Mouse (Mus musculus) bone marrow, adult 2 months (tissue): Measurements from ENCODE around the gene E130114P18Rik. TPM values are rescaled to one million over a fixed set of nuclear protein-coding genes. Genes with fewer than 3 reads are reported as not detected.

Experiments used
- H3K27ac ChIP-seq: fragments of 200-500 bp; 2 replicates; pipeline ENCODE4 v1.5.1; 2012; ENCODE audit warnings: low read depth, mild to moderate bottlenecking, control low read depth, inconsistent platforms, low read length; ENCODE audit not compliant: control insufficient read depth, poor library complexity, insufficient read depth
- H3K4me1 ChIP-seq: fragments of 200-500 bp; 2 replicates; pipeline ENCODE4 v1.6.1; 2011; ENCODE audit warnings: low read length; ENCODE audit not compliant: control insufficient read depth, insufficient read depth
- H3K4me3 ChIP-seq: fragments of 200-500 bp; replicated peaks from 2 replicates; pipeline ENCODE3; 2011; ENCODE audit warnings: mild to moderate bottlenecking, low read depth, low read length, control low read depth; ENCODE audit not compliant: control insufficient read depth
- CTCF ChIP-seq: fragments of 200-500 bp; IDR thresholded peaks from 2 replicates; pipeline ENCODE4 v1.5.1; 2011; ENCODE audit warnings: low read length, control low read depth; ENCODE audit not compliant: control insufficient read depth, insufficient read depth
- POLR2A ChIP-seq: fragments of 200-500 bp; IDR thresholded peaks from 2 replicates; pipeline ENCODE4 v1.6.1; 2011; ENCODE audit warnings: low read depth, mild to moderate bottlenecking, control low read depth, low read length, borderline replicate concordance; ENCODE audit not compliant: control insufficient read depth
- WGBS: fragments of 180-500 bp; shearing (Covaris S2); methylation state at CpG from one replicate; pipeline ENCODE4 v1.1.7; 2018; 5-methylcytosine and 5-hydroxymethylcytosine counted together
- polyA plus RNA-seq: library from polyadenylated mRNA; stranded (reverse); fragments of >200 nt; gene quantifications from 2 replicates; pipeline ENCODE4 v1.2.4, GENCODE M21; 2011; ENCODE audit warnings: low replicate concordance; ENCODE audit not compliant: missing spikeins, insufficient read depth, insufficient read length

The E130114P18Rik gene
- polyA plus RNA-seq, 1 experiment = not detected

- TF ChIP-seq POLR2A = no peak
- no peak for TF ChIP-seq CTCF
- WGBS = 90% methylated on average over 4 of the region's 4 CpGs
- H3K4me1 ChIP-seq = no peaks in the 10 kb centered on the region
- no peak overlapping the region for H3K4me3 ChIP-seq
- H3K27ac ChIP-seq = no peak overlapping the region
These were observed 83.9 kb downstream of the E130114P18Rik start for GRCm38 (mm10) chr4:97693931-97694330.

- 83% methylated on average over 4 of the region's 4 CpGs for WGBS
- TF ChIP-seq CTCF (no peak), POLR2A (no peak)
- Histone ChIP-seq H3K4me3 (no peak overlapping the region), H3K4me1 (no peaks in the 10 kb centered on the region), H3K27ac (no peak overlapping the region)
These were observed 84.8 kb downstream of the E130114P18Rik start for GRCm38 (mm10) chr4:97693054-97693453.

GRCm38 (mm10) chr4:97690384-97690766 lies 87.5 kb downstream of the E130114P18Rik start:
- Histone ChIP-seq H3K4me1 (no peaks in the 10 kb centered on the region), H3K27ac (no peak overlapping the region), H3K4me3 (no peak overlapping the region)
- TF ChIP-seq CTCF (no peak), POLR2A (no peak)
- 80% methylated on average over 7 of the region's 7 CpGs for WGBS

GRCm38 (mm10) chr4:97689456-97690383 lies 88.2 kb downstream of the E130114P18Rik start:
- TF ChIP-seq CTCF = no peak
- TF ChIP-seq POLR2A = no peak
- Histone ChIP-seq H3K4me3 (no peak overlapping the region), H3K27ac (no peak overlapping the region), H3K4me1 (no peaks in the 10 kb centered on the region)
- WGBS = 57% methylated on average over 8 of the region's 8 CpGs

GRCm38 (mm10) chr4:97686020-97686419 lies 91.9 kb downstream of the E130114P18Rik start:
- TF ChIP-seq POLR2A = no peak
- TF ChIP-seq CTCF = no peak
- Histone ChIP-seq H3K4me1 (no peaks in the 10 kb centered on the region), H3K27ac (no peak overlapping the region), H3K4me3 (no peak overlapping the region)
- 89% methylated on average over 5 of the region's 5 CpGs for WGBS

- Histone ChIP-seq H3K4me3 (no peak overlapping the region), H3K27ac (no peak overlapping the region), H3K4me1 (peaks cover 1% of the 10 kb centered on the region; the same call in 1 of the 2 replicates)
- WGBS = 15% methylated on average over 2 of the region's 2 CpGs
- TF ChIP-seq POLR2A (no peak), CTCF (no peak)
These were observed 101.3 kb downstream of the E130114P18Rik start for GRCm38 (mm10) chr4:97676579-97676937.

- Histone ChIP-seq H3K27ac (no peak overlapping the region), H3K4me3 (no peak overlapping the region), H3K4me1 (peaks cover 1% of the 10 kb centered on the region; the same call in 1 of the 2 replicates)
- 68% methylated on average over 16 of the region's 16 CpGs for WGBS
- TF ChIP-seq POLR2A = no peak
- TF ChIP-seq CTCF = no peak
These were observed 101.9 kb downstream of the E130114P18Rik start for GRCm38 (mm10) chr4:97675741-97676578.
